Mouse (Mus musculus) retina, embryonic 14.5 days (tissue): Measurements from ENCODE around the gene Tlr5.

Experiments
- DNase-seq: peaks from one replicate; pipeline ENCODE4 v3.0.0-alpha.2; 2015; ENCODE audit warnings: low spot score

Gene Tlr5

GRCm38 (mm10) chr1:182990092-182990762 lies 35.6 kb downstream of the Tlr5 start:
- DNase-seq, result no peak

- DNase-seq, result peak; percentile 79
Measured at GRCm38 (mm10) chr1:182991002-182991778, 36.6 kb downstream of the Tlr5 start.
